Mouse (Mus musculus) cerebellum, adult 2 months (tissue): ENCODE data around the gene Sik3.

Experiments
- CTCF ChIP-seq: fragments of 200-500 bp; IDR thresholded peaks from 2 replicates; pipeline ENCODE4 v1.5.1; 2011; ENCODE audit warnings: low read depth, mild to moderate bottlenecking, control low read depth, low read length, moderate library complexity, borderline replicate concordance; ENCODE audit not compliant: insufficient read depth
- POLR2A ChIP-seq: fragments of 200-500 bp; IDR thresholded peaks from 2 replicates; pipeline ENCODE4 v1.6.1; 2011; ENCODE audit warnings: low read length, control low read depth, borderline replicate concordance; ENCODE audit not compliant: insufficient read depth

DNA sequence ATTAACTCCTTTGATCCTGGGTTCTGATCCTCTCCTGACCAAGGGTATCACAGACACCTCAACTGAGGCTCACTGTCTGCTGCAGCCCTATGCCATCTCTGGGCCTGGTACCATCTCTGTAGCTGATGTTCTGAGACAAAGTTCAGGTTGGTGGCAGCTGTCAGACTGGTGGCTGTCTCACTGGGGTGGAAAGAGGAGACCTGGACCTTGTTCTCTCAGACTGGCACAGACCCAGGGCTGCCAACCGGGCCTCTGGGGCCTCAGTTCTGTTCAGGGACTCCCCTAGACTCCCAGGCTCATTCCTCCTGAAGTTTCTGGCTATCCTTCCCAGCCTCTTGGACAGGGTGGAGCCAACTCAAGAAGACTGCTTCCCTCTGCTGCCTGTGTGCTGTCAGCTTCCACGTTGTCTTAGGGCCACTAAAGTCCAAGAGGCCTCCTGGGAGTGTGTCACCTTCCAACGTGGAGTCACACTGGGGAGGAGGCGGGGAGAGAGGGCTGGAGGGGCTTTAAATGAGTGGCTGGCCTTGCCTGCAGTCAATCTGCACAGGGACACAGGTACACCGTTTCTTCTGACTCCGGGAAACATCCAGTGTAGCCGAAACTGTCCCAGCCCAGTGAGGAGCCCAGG is 228.0 kb downstream of the Sik3 start, which contains the start of gene Apoa4:
- TF ChIP-seq POLR2A (no peak), CTCF (no peak)
